Mouse (Mus musculus): ENCODE measurements at regions not wholly inside any gene's neighbourhood (a gene's known extent, or its start where the extent isn't known, plus 50 kb on each side); places are given as distances from the start of the nearest gene placed in this dataset.

DNA sequence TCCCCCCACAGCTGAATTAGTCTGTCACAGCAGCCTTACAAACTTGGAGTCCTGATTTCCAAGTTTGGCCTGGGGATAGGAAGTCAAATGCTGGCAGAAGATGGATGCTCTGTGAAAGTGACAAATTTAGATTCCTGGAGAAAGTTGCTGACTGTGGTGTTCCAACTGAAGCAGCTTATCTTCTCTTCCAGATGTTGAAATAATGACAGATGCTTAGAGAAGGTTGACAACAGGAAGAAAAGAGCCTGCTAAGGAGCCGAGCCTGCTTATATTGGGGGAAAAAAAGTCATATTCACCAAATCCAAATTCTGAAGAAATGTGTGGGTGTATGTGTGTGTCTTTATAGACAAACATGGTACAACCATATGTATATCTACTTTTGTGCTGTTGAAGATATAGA is 1380.4 kb upstream of the Cdh8 start:
- Histone ChIP-seq H3K9me3 (replicated peaks; ENCODE audit: control insufficient read depth, low read length) (no peaks in the 10 kb centered on the region), H3K27ac (ENCODE audit: low read depth, low read length) (no peak overlapping the region), H3K36me3 (ENCODE audit: control insufficient read depth, insufficient read depth, low read length) (no peaks in the 10 kb centered on the region), H3K4me1 (ENCODE audit: control insufficient read depth, insufficient read depth, low read length) (no peaks in the 10 kb centered on the region), H3K4me3 (ENCODE audit: low read depth, low read length) (no peak overlapping the region), H3K27me3 (replicated peaks; ENCODE audit: control insufficient read depth, insufficient read depth, low read length) (no peaks in the 10 kb centered on the region), H3K9ac (ENCODE audit: low read length) (no peak overlapping the region), H3K4me2 (ENCODE audit: low read length) (no peak overlapping the region)
- DNase-seq (ENCODE audit: low spot score) (no peak), ATAC-seq (no peak)
- 76% methylated on average over 1 of the region's 1 CpGs for WGBS

DNA sequence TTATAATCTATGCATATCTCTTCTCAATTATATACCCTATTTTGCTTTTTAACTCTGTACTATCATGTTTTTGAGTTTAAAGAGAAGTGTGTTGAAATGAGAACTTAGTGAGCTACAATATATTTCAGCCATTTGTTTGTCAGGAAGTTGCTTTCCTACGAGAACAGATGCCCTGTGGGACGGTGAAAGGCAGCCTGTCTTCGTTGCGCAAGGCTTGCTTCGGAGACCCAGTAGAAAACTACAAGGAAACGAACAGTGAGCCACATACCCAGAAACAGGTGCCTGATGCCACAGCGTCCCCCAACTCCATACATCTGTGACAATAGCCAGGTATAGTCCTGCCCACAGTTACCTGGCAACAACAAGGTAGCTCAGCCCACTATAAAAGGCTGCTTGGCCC is 1377.7 kb upstream of the Cdh8 start:
- no peaks in the 10 kb centered on the region for H3K9me3 ChIP-seq (replicated peaks; ENCODE audit: control insufficient read depth, low read length)
- WGBS, result 88% methylated on average over 7 of the region's 7 CpGs

DNA sequence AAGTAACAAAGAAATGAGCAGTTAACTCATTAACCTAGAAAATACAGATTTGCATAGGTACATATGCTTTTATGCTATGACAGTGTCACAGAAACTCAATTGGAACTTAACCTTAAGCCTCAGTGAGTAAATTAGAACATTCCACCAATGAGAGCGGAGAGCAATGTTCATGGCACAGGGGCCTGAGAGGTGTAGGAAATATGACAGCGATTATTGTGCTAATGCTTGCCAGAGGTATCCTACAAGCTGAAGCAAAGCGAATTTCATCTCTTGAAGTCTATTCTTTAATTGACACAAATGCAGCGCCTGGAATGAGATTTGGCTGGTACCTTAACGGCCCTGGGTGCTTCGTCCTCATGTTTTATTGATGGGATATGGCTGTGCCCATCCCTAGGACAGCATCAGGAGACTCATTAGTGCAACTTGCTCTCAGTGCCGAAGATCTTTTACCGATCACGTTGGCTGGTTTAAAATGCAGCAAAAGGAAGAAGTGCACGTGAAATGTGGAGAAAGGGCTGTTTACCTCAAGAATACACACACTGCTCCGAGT is 1374.4 kb upstream of the Cdh8 start:
- H3K27me3 ChIP-seq (replicated peaks; ENCODE audit: control insufficient read depth, insufficient read depth, low read length), result no peaks in the 10 kb centered on the region
- H3K36me3 ChIP-seq (ENCODE audit: control insufficient read depth, insufficient read depth, low read length), result no peaks in the 10 kb centered on the region
- no peaks in the 10 kb centered on the region for H3K4me1 ChIP-seq (ENCODE audit: control insufficient read depth, insufficient read depth, low read length)
- H3K27ac ChIP-seq (ENCODE audit: low read depth, low read length), result no peak overlapping the region
- WGBS, result 68% methylated on average over 11 of the region's 11 CpGs
- no peak for DNase-seq (ENCODE audit: low spot score)
- no peak overlapping the region for H3K9ac ChIP-seq (ENCODE audit: low read length)
- H3K4me2 ChIP-seq (ENCODE audit: low read length), result no peak overlapping the region
- no peak overlapping the region for H3K4me3 ChIP-seq (ENCODE audit: low read depth, low read length)
- no peaks in the 10 kb centered on the region for H3K9me3 ChIP-seq (replicated peaks; ENCODE audit: control insufficient read depth, low read length)
- ATAC-seq, result no peak

More for the DNA sequence above, 1377.7 kb upstream of the Cdh8 start:
- Histone ChIP-seq H3K4me3 (ENCODE audit: low read depth, low read length) (no peak overlapping the region), H3K27me3 (replicated peaks; ENCODE audit: control insufficient read depth, insufficient read depth, low read length) (no peaks in the 10 kb centered on the region), H3K9ac (ENCODE audit: low read length) (no peak overlapping the region), H3K4me1 (ENCODE audit: control insufficient read depth, insufficient read depth, low read length) (no peaks in the 10 kb centered on the region), H3K27ac (ENCODE audit: low read depth, low read length) (no peak overlapping the region), H3K4me2 (ENCODE audit: low read length) (no peak overlapping the region), H3K36me3 (ENCODE audit: control insufficient read depth, insufficient read depth, low read length) (no peaks in the 10 kb centered on the region)
- no peak for ATAC-seq
- DNase-seq (ENCODE audit: low spot score), result no peak

DNA sequence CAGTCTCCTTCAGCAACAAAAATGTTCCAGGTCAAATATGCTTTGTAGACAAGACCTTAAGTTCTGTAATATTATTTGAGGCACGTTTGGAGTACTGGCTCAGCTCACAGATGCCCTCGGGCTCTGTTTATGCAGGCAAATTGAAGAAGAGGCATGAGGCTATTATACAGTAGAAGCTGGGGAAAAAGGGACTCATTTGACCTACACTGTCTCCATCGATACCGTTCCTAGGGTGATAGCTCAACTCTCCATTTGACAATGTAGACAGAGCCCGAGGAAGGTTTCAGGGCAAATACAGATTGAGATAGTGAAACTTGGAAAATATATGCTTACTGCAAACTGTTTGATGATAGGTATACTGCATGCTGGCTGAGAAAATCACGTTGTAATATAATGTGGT is 1371.9 kb upstream of the Cdh8 start:
- H3K4me1 ChIP-seq (ENCODE audit: control insufficient read depth, insufficient read depth, low read length), result no peaks in the 10 kb centered on the region
- H3K9ac ChIP-seq (ENCODE audit: low read length), result no peak overlapping the region
- H3K9me3 ChIP-seq (replicated peaks; ENCODE audit: control insufficient read depth, low read length), result no peaks in the 10 kb centered on the region
- 84% methylated on average over 6 of the region's 6 CpGs for WGBS
- H3K36me3 ChIP-seq (ENCODE audit: control insufficient read depth, insufficient read depth, low read length), result no peaks in the 10 kb centered on the region
- H3K4me3 ChIP-seq (ENCODE audit: low read depth, low read length), result no peak overlapping the region
- H3K4me2 ChIP-seq (ENCODE audit: low read length), result no peak overlapping the region
- H3K27me3 ChIP-seq (replicated peaks; ENCODE audit: control insufficient read depth, insufficient read depth, low read length), result no peaks in the 10 kb centered on the region
- no peak for DNase-seq (ENCODE audit: low spot score)
- no peak overlapping the region for H3K27ac ChIP-seq (ENCODE audit: low read depth, low read length)
- ATAC-seq, result no peak

DNA sequence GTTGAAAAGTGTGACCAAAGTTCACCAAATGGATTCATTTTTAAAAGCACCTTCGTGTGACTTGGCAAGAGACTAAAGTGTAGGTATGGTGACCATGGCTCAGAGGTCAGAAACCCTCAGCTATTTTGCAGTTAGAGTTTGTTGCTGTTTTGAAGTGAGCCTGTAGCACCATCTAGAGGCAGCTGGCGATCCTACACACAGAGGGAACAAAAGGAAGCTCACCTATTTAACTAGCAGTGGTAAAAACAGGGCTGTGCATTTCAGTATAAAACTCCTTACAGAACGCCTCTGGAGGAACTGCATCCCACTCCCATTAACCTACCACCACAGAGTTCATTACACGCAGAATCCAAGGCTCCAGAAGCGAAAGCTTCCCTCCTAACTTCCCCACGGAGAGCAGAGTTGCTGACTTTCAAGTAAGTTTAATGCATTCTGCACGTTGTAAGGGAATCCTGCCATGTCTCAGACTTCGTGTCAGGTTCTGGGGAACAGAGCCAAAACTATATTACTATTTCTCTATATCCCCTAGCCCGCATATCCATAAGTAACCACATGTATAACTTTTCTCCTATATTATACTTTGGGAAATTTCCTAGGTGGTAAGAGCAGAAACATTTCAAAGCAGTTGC is 1356.6 kb upstream of the Cdh8 start:
- 0 out of 2 replicates have a peak overlapping the region, but pooled peaks have one; percentile 22 for H3K9ac ChIP-seq (ENCODE audit: low read length)

DNA sequence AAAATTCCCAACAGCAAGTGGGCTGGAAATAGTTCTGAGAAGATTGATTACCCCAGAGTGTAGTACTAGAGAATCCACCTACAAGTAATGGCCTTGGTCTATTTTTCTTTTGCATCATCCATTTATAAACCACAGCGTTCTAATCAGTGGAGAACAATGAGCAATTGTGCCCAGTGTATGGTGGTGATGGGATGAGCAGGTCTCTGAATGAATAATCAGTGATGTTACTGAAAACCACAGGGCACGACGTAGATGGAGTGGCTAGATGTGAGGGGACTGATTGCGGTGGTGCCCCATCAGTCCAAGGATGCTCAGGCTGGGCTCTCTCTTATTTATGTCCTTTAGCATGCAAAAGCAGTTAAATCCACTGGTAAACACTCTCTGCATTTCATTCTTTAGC is 1353.3 kb upstream of the Cdh8 start:
- Histone ChIP-seq H3K4me3 (ENCODE audit: low read depth, low read length) (no peak overlapping the region), H3K27ac (ENCODE audit: low read depth, low read length) (no peak overlapping the region), H3K4me2 (ENCODE audit: low read length) (no peak overlapping the region), H3K9ac (ENCODE audit: low read length) (no peak overlapping the region), H3K9me3 (replicated peaks; ENCODE audit: control insufficient read depth, low read length) (no peaks in the 10 kb centered on the region), H3K27me3 (replicated peaks; ENCODE audit: control insufficient read depth, insufficient read depth, low read length) (no peaks in the 10 kb centered on the region), H3K4me1 (ENCODE audit: control insufficient read depth, insufficient read depth, low read length) (no peaks in the 10 kb centered on the region), H3K36me3 (ENCODE audit: control insufficient read depth, insufficient read depth, low read length) (no peaks in the 10 kb centered on the region)
- ATAC-seq, result no peak
- WGBS, result 48% methylated on average over 4 of the region's 4 CpGs
- DNase-seq (ENCODE audit: low spot score), result no peak

More for the DNA sequence above, 1356.6 kb upstream of the Cdh8 start:
- Histone ChIP-seq H3K4me3 (ENCODE audit: low read depth, low read length) (no peak overlapping the region), H3K27me3 (replicated peaks; ENCODE audit: control insufficient read depth, insufficient read depth, low read length) (no peaks in the 10 kb centered on the region), H3K9me3 (replicated peaks; ENCODE audit: control insufficient read depth, low read length) (no peaks in the 10 kb centered on the region), H3K36me3 (ENCODE audit: control insufficient read depth, insufficient read depth, low read length) (no peaks in the 10 kb centered on the region), H3K4me1 (ENCODE audit: control insufficient read depth, insufficient read depth, low read length) (no peaks in the 10 kb centered on the region), H3K27ac (ENCODE audit: low read depth, low read length) (no peak overlapping the region), H3K4me2 (ENCODE audit: low read length) (peak overlapping the region; percentile 23; the same call in 1 of the 2 replicates)
- ATAC-seq, result peak; percentile 80
- 29% methylated on average over 9 of the region's 9 CpGs for WGBS
- peak; percentile 77 for DNase-seq (ENCODE audit: low spot score)

DNA sequence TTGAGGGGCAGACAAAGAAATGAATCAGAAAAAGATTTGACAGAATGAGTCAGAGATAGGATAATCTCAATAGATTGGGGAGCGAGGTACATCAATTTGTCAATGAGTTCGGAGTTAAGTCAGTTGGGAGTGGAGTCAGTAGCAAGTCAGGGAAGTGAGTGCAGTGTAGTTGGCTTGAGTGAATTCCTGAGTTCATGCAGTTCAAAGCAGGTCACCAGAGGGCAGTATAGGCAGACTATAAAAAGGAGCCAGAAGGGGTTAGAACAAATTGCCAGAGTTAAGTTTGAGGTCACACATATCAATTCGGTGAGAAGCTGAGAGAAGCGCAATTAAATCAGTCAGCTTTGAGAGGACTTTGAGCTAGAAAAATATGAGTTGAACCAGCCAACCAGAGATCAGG is 1317.7 kb upstream of the Cdh8 start:
- H3K27me3 ChIP-seq (replicated peaks; ENCODE audit: control insufficient read depth, insufficient read depth, low read length), result no peaks in the 10 kb centered on the region
- no peak overlapping the region for H3K4me2 ChIP-seq (ENCODE audit: low read length)
- ATAC-seq (no peak), DNase-seq (ENCODE audit: low spot score) (no peak)
- no peaks in the 10 kb centered on the region for H3K9me3 ChIP-seq (replicated peaks; ENCODE audit: control insufficient read depth, low read length)
- H3K4me3 ChIP-seq (ENCODE audit: low read depth, low read length), result no peak overlapping the region
- H3K36me3 ChIP-seq (ENCODE audit: control insufficient read depth, insufficient read depth, low read length), result no peaks in the 10 kb centered on the region
- no peaks in the 10 kb centered on the region for H3K4me1 ChIP-seq (ENCODE audit: control insufficient read depth, insufficient read depth, low read length)
- 83% methylated on average over 4 of the region's 4 CpGs for WGBS
- no peak overlapping the region for H3K27ac ChIP-seq (ENCODE audit: low read depth, low read length)
- no peak overlapping the region for H3K9ac ChIP-seq (ENCODE audit: low read length)

DNA sequence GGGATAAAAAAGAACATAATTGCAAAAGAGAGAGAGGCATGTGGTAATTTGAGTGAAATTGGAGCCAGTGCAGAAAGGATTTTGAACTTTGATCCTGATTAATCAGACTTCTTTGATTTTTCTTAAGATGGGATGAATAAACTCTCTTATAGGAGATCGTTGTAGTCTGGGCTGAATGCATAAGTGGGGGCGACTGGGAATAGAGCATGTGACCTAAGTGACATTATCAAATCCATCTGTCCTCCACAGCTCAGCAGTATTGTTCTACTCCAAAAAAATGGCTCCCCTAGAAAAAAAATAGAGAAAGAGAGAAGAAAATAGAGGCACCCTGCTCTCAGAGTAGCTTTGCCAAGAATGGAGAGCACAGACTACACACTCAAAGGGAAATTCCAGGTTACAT is 1286.1 kb upstream of the Cdh8 start:
- ATAC-seq, result no peak
- DNase-seq (ENCODE audit: low spot score), result peak; percentile 5
- 54% methylated on average over 2 of the region's 2 CpGs for WGBS

DNA sequence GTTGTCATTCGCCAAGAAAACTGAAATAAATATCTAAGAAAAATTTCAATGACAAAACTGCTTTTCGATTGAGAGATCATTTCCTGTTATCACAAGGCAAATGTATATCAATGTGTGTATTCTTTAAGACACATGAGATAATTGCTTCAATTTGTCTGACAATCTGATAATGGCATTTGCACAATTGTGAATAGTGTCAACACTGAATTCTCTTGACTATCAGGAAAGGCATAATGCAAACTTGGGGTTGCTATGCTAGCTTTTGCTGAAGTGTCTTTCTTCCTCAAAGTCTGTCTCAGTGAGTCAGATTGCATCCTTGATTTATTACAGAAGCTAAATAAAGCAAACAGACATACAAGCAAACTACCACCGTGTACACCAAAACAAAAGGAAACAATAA is 1278.8 kb upstream of the Cdh8 start:
- no peak overlapping the region for H3K4me2 ChIP-seq (ENCODE audit: low read length)
- 76% methylated on average over 3 of the region's 3 CpGs for WGBS
- H3K4me1 ChIP-seq (ENCODE audit: control insufficient read depth, insufficient read depth, low read length), result no peaks in the 10 kb centered on the region
- DNase-seq (ENCODE audit: low spot score), result peak; percentile 41
- H3K36me3 ChIP-seq (ENCODE audit: control insufficient read depth, insufficient read depth, low read length), result no peaks in the 10 kb centered on the region
- H3K9ac ChIP-seq (ENCODE audit: low read length), result no peak overlapping the region
- no peaks in the 10 kb centered on the region for H3K27me3 ChIP-seq (replicated peaks; ENCODE audit: control insufficient read depth, insufficient read depth, low read length)
- no peaks in the 10 kb centered on the region for H3K9me3 ChIP-seq (replicated peaks; ENCODE audit: control insufficient read depth, low read length)
- no peak overlapping the region for H3K4me3 ChIP-seq (ENCODE audit: low read depth, low read length)
- ATAC-seq, result peak; percentile 10; the same call in 1 of the 2 replicates
- no peak overlapping the region for H3K27ac ChIP-seq (ENCODE audit: low read depth, low read length)

More for the DNA sequence above, 1286.1 kb upstream of the Cdh8 start:
- no peak overlapping the region for H3K4me2 ChIP-seq (ENCODE audit: low read length)
- H3K4me3 ChIP-seq (ENCODE audit: low read depth, low read length), result no peak overlapping the region
- H3K27me3 ChIP-seq (replicated peaks; ENCODE audit: control insufficient read depth, insufficient read depth, low read length), result no peaks in the 10 kb centered on the region
- no peak overlapping the region for H3K9ac ChIP-seq (ENCODE audit: low read length)
- H3K27ac ChIP-seq (ENCODE audit: low read depth, low read length), result no peak overlapping the region
- no peaks in the 10 kb centered on the region for H3K4me1 ChIP-seq (ENCODE audit: control insufficient read depth, insufficient read depth, low read length)
- H3K36me3 ChIP-seq (ENCODE audit: control insufficient read depth, insufficient read depth, low read length), result no peaks in the 10 kb centered on the region
- H3K9me3 ChIP-seq (replicated peaks; ENCODE audit: control insufficient read depth, low read length), result no peaks in the 10 kb centered on the region
